Mouse (Mus musculus): Measurements from ENCODE around the gene Gm12258. TPM values are rescaled to one million over a fixed set of nuclear protein-coding genes. Genes with fewer than 3 reads are reported as not detected.

The Gm12258 gene
- total RNA-seq, 2 experiments from 2014 or later = 16.2 to 17.7 TPM

GRCm38 (mm10) chr11:58897485-58897884 is 50.5 kb downstream of the Gm12258 start:
- DNase-seq (ENCODE audit: low spot score in 2 of 2) = no peak

GRCm38 (mm10) chr11:58901080-58901479 is 54.1 kb downstream of the Gm12258 start:
- no peak for DNase-seq (ENCODE audit: low spot score in 2 of 2)

GRCm38 (mm10) chr11:58903511-58904409 is 56.8 kb downstream of the Gm12258 start, which contains the start of gene Zfp39:
Gene Zfp39 (minus strand): TSS chr11:58904225.
- peak; percentile 98 for DNase-seq (ENCODE audit: low spot score in 2 of 2)

- DNase-seq (ENCODE audit: low spot score in 2 of 2) = no peak
Measured at GRCm38 (mm10) chr11:58904410-58904718, 57.4 kb downstream of the Gm12258 start.

- DNase-seq (ENCODE audit: low spot score in 2 of 2) = no peak
Measured at GRCm38 (mm10) chr11:58904838-58905237, 57.9 kb downstream of the Gm12258 start.

Other genes with a start within 250 kb of the Gm12258 start
- gene 2210407C18Rik, start 231.1 kb upstream of the Gm12258 start, total RNA-seq (2021) = not detected
- not detected for gene Olfr323, start 216.7 kb upstream of the Gm12258 start, total RNA-seq (2021)
- under 1 TPM in 1 of 2 experiments, not detected in 1; 0.20 TPM for gene Trim58, start 206.7 kb upstream of the Gm12258 start, total RNA-seq (2021)
- not detected for gene Olfr322, start 188.4 kb upstream of the Gm12258 start, total RNA-seq (2021)
- gene Olfr320, start 166.1 kb upstream of the Gm12258 start, total RNA-seq (2021) = not detected
- not detected for gene Olfr319, start 148.0 kb upstream of the Gm12258 start, total RNA-seq (2021)
- under 1 TPM in 1 of 2 experiments, not detected in 1; 0.16 TPM for gene Olfr318, start 123.1 kb upstream of the Gm12258 start, total RNA-seq (2021)
- under 1 TPM in 1 of 2 experiments, not detected in 1; 0.49 TPM for gene Olfr317, start 107.9 kb upstream of the Gm12258 start, total RNA-seq (2021)
- under 1 TPM; 0.25 to 0.32 TPM for gene Olfr316, start 94.4 kb upstream of the Gm12258 start, total RNA-seq (2021)
- gene Olfr315, start 74.0 kb upstream of the Gm12258 start, total RNA-seq (2021) = not detected
- gene Olfr314, start 64.2 kb upstream of the Gm12258 start, total RNA-seq (2021) = not detected
- gene Fam183b, start 45.2 kb upstream of the Gm12258 start, total RNA-seq (2021) = 1 to 10 TPM; 5.3 to 6.9 TPM
- gene Olfr313, start 32.2 kb upstream of the Gm12258 start, total RNA-seq (2021) = not detected
- gene Olfr312, start 17.9 kb upstream of the Gm12258 start, total RNA-seq (2021) = not detected
- gene Olfr311, start 7.9 kb upstream of the Gm12258 start, total RNA-seq (2021) = not detected
- gene 2810021J22Rik, start 20.1 kb downstream of the Gm12258 start, total RNA-seq (2021) = 10 to 100 TPM in 1 of 2 experiments, 1 to 10 TPM in 1; 6.6 to 11.7 TPM
- gene Zfp39, start 57.1 kb downstream of the Gm12258 start, total RNA-seq (2021) = 10 to 100 TPM in 1 of 2 experiments, 1 to 10 TPM in 1; 9.9 to 10.1 TPM
- under 1 TPM in 1 of 2 experiments, not detected in 1; 0.22 TPM for gene Btnl10, start 70.8 kb downstream of the Gm12258 start, total RNA-seq (2021)
- gene Rnf187, start 91.8 kb downstream of the Gm12258 start, total RNA-seq (2021) = 100 to 1,000 TPM; 453 to 458 TPM
- 100 to 1,000 TPM; 146 to 155 TPM for gene Hist3h2ba, start 101.8 kb downstream of the Gm12258 start, total RNA-seq (2021)
- 10 to 100 TPM; 59.3 to 61.6 TPM for gene Hist3h2a, start 107.5 kb downstream of the Gm12258 start, total RNA-seq (2021)
- gene Trim17, start 107.5 kb downstream of the Gm12258 start, total RNA-seq (2021) = 1 to 10 TPM; 2.9 to 3.7 TPM
- 10 to 100 TPM; 24.7 to 28.6 TPM for gene Trim11, start 130.9 kb downstream of the Gm12258 start, total RNA-seq (2021)

All from layer of hippocampus, postnatal 10 days (tissue).